Mouse (Mus musculus): ENCODE measurements around the gene Reln.

The Reln gene

DNA sequence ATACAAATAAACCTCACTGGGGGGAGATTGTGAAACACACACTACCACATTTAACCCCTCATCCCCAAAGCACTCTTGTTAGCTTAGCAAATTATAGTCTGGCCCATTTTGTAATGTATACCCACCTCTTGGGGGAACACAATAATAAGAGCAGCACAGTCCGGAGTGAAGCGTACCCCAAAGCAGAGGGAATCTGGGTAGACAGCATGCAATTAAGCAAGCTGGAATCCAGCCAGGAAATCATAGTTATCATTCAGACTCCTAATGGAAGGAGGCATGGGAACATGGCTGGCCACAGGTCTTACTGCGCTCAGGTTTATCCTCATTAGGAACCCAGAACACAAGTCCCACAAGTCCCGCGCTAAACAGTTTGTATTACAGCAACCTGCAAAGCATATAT, 249.5 kb downstream of the Reln start:
- DNase-seq: no peak

DNA sequence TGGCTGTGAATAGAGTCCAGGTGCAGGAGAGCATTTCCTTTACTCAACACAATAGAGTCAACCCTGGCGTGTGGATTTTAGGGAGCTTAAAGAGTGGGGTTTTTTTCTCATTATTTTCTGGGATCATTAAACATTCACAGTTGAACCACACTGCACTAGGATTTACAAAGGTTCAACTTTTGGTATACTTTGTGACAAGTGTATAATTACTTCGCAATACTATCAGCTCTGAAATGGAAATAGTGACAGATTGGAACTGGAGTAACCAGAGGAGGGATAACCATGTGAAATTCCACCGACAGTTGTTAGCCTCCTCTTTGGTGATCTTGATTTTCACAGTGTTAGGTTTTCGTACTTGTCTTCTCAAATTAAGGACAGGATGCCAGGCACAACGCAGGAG, 250.5 kb downstream of the Reln start:
- no peak for DNase-seq

- DNase-seq: no peak
Measured at GRCm38 (mm10) chr5:22093157-22093865, 251.2 kb downstream of the Reln start.

DNA sequence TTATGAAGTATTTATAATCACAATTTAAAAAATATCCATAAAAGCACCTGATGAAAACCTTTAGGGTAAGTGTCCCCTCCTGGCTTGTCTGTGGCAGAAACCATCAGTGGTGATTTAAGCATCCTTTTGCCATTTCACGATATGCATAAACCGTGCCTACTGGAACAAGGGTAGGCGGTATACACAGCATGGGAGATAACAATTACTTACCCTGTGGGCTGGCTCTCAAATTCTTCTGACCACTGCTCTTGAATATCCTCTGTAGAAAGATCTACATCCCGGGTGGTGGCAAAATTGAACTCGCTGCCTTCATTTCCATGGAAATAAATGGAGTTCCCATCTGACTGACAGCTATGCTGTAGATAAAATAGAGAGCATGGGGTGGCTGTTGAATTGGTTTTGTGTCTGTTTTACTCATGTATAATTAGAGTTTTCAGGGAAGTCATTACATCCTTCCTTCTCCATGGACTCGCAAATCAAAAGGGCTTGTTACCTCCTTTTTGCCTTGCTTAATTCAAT, 264.0 kb downstream of the Reln start:
- no peak for DNase-seq

GRCm38 (mm10) chr5:22074971-22075370, 269.5 kb downstream of the Reln start:
- DNase-seq: no peak

- no peak for DNase-seq
Measured at GRCm38 (mm10) chr5:22072591-22072990, 271.9 kb downstream of the Reln start.

- DNase-seq: no peak
Measured at GRCm38 (mm10) chr5:22059251-22059650, 285.3 kb downstream of the Reln start.

DNA sequence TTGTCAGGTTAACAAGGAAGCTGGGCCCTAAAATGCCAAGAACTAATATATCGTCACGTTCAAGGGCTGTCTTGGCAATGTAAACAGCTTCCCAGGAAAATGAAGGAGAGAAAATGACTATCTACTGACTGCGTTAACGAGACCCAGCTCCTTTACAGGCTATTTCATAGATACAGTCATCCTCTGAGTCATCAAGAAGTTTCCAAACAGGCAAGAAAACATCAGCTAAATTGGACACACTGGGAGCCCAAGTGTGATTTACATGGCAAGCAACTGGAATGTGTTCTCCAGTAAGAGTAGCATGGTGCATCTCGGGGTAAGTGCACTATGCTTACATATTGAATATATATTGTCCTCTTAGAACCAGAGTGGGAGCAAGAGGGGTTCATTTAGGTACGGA, 302.7 kb downstream of the Reln start:
- no peak for DNase-seq

GRCm38 (mm10) chr5:22039375-22040149, 304.9 kb downstream of the Reln start:
- no peak for DNase-seq

DNA sequence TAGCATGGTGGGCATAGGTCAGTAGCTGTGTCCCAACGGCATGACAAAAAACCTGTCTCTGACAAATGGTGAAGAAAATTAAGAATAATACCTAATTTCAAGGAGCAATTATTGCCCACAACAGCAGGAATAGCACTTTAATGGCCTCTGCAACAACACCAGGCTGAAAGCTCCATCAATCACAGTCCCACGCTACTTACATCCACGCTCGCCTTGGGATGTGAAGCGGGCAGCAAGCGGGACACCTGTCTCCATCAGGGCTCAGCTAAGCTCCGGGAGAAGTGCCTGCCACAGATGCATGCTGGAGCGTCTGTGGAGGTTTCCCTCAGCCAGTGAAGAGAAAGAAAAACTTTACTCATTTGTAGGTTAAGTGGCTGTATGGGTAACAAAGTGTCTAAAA, 309.3 kb downstream of the Reln start:
- no peak for DNase-seq

DNA sequence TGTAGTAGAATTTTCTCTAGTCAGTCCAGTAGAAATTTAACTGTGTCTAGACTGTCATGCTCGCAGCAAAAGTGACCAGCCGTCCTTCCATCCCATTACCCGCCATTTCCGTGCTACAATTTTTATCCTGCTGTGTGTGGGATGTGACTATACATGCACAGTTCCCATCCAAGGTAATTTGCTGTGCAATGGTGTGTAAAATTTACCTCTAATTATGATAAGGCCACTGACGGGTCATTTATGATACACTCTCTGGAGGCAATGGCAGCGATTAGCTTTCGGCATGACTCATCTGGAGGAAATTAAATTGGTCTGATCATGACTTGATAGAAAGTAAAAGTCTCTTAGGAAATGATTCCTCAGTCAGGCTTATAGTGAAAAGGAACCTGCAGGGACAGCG, 311.5 kb downstream of the Reln start:
- no peak for DNase-seq

- DNase-seq: no peak
Measured at GRCm38 (mm10) chr5:22031653-22032052, 312.8 kb downstream of the Reln start.

- DNase-seq: no peak
Measured at GRCm38 (mm10) chr5:22028379-22028778, 316.1 kb downstream of the Reln start.

DNA sequence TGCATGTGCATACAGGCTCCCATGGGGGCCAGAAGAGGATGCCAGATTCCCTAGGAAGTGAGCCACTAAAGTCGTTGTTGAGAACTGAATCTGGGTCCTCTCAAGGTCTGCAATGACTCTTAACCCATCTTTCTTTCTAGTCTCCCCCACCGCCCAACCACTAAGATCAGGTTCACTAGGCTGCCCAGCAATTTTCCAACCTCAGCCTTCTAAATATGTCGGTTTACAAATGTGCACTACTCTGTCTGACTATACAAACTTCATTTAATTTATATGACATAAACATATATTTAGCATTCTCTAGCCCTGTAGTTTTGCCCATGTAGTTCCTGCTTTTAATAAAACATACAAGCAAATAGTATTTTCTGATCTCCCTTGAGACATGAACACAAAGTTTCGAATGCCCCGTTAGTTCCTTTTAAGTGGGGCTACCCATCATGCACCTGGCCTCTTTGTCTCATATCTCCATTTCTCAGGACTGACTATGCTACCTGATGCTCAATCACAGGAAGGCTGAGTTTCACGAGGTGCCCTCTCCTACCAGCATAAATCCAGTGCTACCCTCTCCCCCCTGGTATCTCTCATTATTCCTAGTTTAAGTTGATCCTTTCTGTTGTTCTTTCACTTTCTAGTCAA, 317.1 kb downstream of the Reln start:
- DNase-seq: no peak

DNA sequence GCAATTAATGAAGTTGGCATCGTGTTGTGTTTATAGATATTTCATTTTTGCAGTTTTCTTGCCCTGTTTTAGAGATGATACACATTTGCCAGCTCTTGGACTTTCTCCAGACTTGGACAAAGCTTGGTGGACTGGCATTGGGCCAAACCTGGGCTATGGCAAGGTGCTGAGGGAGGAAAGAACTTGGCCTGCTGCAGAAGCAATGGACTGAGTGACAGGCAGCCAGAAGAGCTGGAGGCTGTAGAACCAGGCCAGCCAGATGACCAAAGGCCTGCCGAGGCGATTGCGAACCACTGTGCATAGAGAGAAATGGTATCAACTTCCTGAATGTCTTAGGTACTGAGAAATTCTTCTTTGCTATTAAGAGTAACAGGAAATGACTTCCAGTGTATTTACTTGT, 318.8 kb downstream of the Reln start:
- DNase-seq: peak in 1 of 2 experiments; percentile 4

DNA sequence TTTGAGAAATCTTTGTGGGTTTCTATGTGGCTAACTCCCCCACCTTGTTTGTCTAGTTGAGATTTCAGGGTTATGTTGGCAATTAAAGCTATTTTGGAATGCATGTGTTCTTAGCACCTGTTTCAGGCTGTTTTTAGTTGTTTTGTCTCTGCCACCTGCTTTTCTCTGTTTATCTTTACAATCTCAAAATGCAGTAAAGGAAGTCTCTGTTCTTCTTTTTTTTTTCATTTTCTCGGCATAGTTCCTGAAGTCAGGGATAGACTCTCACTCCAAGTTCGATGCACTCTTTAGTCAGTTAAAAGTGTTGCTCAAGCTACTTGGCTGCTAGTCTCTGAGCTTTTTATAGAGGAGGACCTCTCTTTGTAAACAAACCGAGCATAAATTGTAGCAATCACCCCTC, 320.4 kb downstream of the Reln start:
- no peak for DNase-seq

DNA sequence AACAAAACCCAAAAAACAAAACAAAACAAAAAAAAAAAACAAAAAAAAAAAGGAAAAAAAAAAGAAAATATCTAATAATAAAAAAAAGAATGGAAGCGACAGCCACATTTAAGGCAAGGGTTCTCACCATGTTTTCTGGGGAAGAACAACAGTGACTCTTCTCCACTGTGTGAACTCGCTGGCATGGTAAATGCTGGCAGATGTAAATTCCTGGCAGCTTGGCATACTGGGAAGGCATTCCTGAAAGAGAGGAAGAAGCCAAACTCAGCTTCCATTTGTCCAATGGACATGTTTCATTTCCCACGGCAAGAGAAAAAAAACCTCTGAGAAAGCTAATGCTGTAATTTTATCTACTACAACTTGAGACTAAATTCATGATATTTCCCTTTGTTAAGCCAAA, 326.6 kb downstream of the Reln start:
- DNase-seq: no peak

DNA sequence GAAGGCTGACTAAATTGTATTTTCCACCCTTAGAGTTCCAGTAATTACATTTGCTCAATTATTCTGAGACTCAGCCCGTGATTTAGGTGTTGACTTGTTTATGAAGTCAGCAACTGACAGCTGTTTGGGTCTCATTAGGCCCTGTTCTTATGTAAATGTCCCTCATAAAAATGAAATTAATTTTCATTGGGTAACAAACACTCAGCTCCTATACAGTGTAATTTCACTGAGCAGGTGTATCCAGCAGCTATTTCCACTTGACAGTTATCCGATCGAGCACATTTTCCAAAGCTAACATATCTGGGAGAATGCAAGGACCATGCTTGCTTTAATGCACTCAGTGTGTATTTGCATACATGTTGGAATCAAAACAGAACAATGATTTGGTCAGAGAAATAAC, 330.0 kb downstream of the Reln start:
- DNase-seq: no peak

DNA sequence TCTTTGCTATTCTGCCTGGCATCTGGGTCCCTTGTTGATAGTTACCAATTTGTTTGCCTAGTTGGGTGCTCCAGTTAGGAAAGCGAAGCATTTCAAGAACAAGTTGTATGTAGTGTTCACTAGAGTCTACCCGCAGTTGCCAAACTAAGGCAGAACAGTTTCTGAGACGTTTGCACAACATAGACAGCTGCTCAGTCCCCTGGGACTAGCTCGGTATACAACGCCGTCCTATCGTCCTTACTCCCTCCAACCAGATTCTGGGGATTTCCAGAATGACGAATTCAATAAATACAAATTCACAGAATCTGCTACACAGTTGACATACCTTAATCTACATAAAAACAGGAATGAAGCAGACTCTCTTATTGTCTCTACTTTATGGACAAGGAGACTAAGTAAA, 335.4 kb downstream of the Reln start:
- no peak for DNase-seq

- peak in 1 of 2 experiments; percentile 7 for DNase-seq
Measured at GRCm38 (mm10) chr5:22007304-22008059, 337.0 kb downstream of the Reln start.

DNA sequence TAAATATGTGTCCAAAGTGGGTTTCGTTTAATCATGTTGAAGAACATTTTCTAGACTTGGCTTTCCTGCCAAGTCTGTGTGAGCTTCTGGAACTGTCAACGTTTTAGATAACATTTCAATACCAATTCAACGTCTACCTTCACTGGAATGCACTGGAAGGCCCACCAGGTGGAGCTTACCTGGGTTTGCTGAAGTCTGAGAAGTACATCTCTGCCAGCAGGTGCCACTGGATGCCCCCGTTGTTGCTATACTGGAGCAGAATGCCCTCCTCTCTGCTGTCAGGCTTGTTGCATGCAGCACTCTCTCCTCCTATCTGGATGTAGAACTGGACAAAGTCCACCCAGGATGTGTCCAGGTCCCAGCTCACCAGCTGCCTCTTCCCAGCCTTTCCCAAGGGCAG, 340.6 kb downstream of the Reln start:
- no peak for DNase-seq

GRCm38 (mm10) chr5:21987711-21988110, 356.8 kb downstream of the Reln start:
- no peak for DNase-seq

DNA sequence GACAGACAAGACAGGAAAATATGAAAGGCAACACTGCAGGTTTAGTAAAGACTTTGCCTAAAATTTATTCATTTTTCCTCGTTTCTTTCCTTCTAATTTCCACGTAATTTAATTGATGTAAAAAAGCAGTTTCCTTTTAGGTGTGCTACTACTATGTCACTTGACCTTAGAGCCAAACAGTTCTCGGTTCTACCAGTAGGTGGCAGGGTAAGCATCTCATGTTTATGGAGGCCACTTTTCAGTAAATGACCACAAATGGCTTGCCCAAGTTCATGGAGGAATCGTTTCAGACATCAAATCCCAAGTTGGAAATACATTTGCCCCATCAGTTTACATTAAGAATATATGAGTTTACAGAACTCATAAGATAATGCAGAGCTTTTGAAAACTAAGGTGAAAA, 358.2 kb downstream of the Reln start:
- DNase-seq: peak; percentile 54 to 57
